Mouse (Mus musculus): Measurements from ENCODE around the gene Cacna1g.
A peak's percentile ranks its signal among the peaks of the same experiment; 100 is the strongest.

Cacna1g gene

GRCm38 (mm10) chr11:94473707-94474543 lies at the start of gene Cacna1g:
TSS of gene Cacna1g (minus strand) at chr11:94474198.
- DNase-seq, result peak; percentile 100

GRCm38 (mm10) chr11:94521219-94521843 lies 47.3 kb upstream of the Cacna1g start, which contains the start of gene Mycbpap:
TSS of gene Mycbpap (minus strand) at chr11:94521742.
- DNase-seq, result peak; percentile 96

- no peak for DNase-seq
These were observed 39.5 kb upstream of the Cacna1g start for GRCm38 (mm10) chr11:94513452-94513851.

- no peak for DNase-seq
These were observed 35.0 kb upstream of the Cacna1g start for GRCm38 (mm10) chr11:94508976-94509375.

GRCm38 (mm10) chr11:94501482-94501881 lies 27.5 kb upstream of the Cacna1g start:
- DNase-seq, result no peak

GRCm38 (mm10) chr11:94500362-94500761 lies 26.4 kb upstream of the Cacna1g start:
- no peak for DNase-seq

- DNase-seq, result no peak
These were observed 25.7 kb upstream of the Cacna1g start, which contains the start of gene Epn3 for GRCm38 (mm10) chr11:94499661-94500152. TSS of gene Epn3 (minus strand) at chr11:94499974.

- DNase-seq, result no peak
These were observed 25.0 kb upstream of the Cacna1g start for GRCm38 (mm10) chr11:94499035-94499434.

- peak; percentile 93 for DNase-seq
These were observed 24.3 kb upstream of the Cacna1g start for GRCm38 (mm10) chr11:94498093-94498996.

- peak; percentile 94 for DNase-seq
These were observed 21.4 kb upstream of the Cacna1g start for GRCm38 (mm10) chr11:94495415-94495814.

- DNase-seq, result no peak
These were observed 17.7 kb upstream of the Cacna1g start for GRCm38 (mm10) chr11:94491749-94492099.

GRCm38 (mm10) chr11:94491035-94491748 lies 17.2 kb upstream of the Cacna1g start:
- no peak for DNase-seq

GRCm38 (mm10) chr11:94489745-94490144 lies 15.7 kb upstream of the Cacna1g start:
- no peak for DNase-seq

- DNase-seq, result no peak
These were observed 15.0 kb upstream of the Cacna1g start for GRCm38 (mm10) chr11:94488767-94489533.

- peak; percentile 97 for DNase-seq
These were observed 12.0 kb upstream of the Cacna1g start, which contains the start of gene Spata20 for GRCm38 (mm10) chr11:94486001-94486400. TSS of gene Spata20 (minus strand) at chr11:94486179.

GRCm38 (mm10) chr11:94485223-94485622 lies 11.2 kb upstream of the Cacna1g start:
- DNase-seq, result no peak

GRCm38 (mm10) chr11:94484636-94485035 lies 10.6 kb upstream of the Cacna1g start:
- DNase-seq, result no peak

GRCm38 (mm10) chr11:94483921-94484320 lies 9.9 kb upstream of the Cacna1g start:
- DNase-seq, result no peak

- no peak for DNase-seq
These were observed 9.4 kb upstream of the Cacna1g start for GRCm38 (mm10) chr11:94483436-94483835.

GRCm38 (mm10) chr11:94482738-94483137 lies 8.7 kb upstream of the Cacna1g start:
- DNase-seq, result no peak

- DNase-seq, result peak; percentile 94
These were observed 8.0 kb upstream of the Cacna1g start for GRCm38 (mm10) chr11:94481963-94482362.

Data from heart, adult 11 months (tissue).